Mouse (Mus musculus) testis, adult 2 months (tissue): ENCODE results near the gene Slc12a8. TPM values are rescaled to one million over a fixed set of nuclear protein-coding genes. Genes with fewer than 3 reads are reported as not detected.

Experiments
- H3K27ac ChIP-seq: fragments of 200-500 bp; 2 replicates; pipeline ENCODE4 v1.5.1; 2012; ENCODE audit warnings: low read depth, low read length; ENCODE audit not compliant: control insufficient read depth, insufficient read depth
- H3K27me3 ChIP-seq: fragments of 200-500 bp; 2 replicates; pipeline ENCODE4 v1.6.1; 2012; ENCODE audit warnings: mild to moderate bottlenecking, low read length, moderate library complexity; ENCODE audit not compliant: control insufficient read depth, insufficient read depth
- H3K36me3 ChIP-seq: fragments of 200-500 bp; 2 replicates; pipeline ENCODE4 v1.6.1; 2012; ENCODE audit warnings: mild to moderate bottlenecking, low read length; ENCODE audit not compliant: control insufficient read depth, insufficient read depth
- H3K4me1 ChIP-seq: fragments of 200-500 bp; 2 replicates; pipeline ENCODE4 v1.6.1; 2012; ENCODE audit warnings: low read length; ENCODE audit not compliant: control insufficient read depth, insufficient read depth
- H3K4me3 ChIP-seq: fragments of 200-500 bp; 2 replicates; pipeline ENCODE4 v1.5.1; 2012; ENCODE audit warnings: low read depth, mild to moderate bottlenecking, low read length, moderate library complexity, mixed read lengths; ENCODE audit not compliant: control insufficient read depth
- CTCF ChIP-seq: fragments of 200-500 bp; IDR thresholded peaks from 2 replicates; pipeline ENCODE4 v1.5.1; 2012; ENCODE audit warnings: low read depth, mild to moderate bottlenecking, inconsistent platforms, low read length, moderate library complexity; ENCODE audit not compliant: control insufficient read depth, insufficient read depth, insufficient replicate concordance
- POLR2A ChIP-seq: fragments of 200-500 bp; IDR thresholded peaks from 2 replicates; pipeline ENCODE4 v1.6.1; 2012; ENCODE audit warnings: low read depth, mild to moderate bottlenecking, inconsistent platforms, low read length, moderate library complexity; ENCODE audit not compliant: control insufficient read depth
- polyA plus RNA-seq: library from polyadenylated mRNA; depleted of rRNA; stranded (reverse); fragments of >200 nt; gene quantifications from 2 replicates; pipeline ENCODE4 v1.2.3, GENCODE M21; 2012

Gene Slc12a8
- polyA plus RNA-seq, 1 experiment = 5.7 TPM

- no peak overlapping the region; the same call in 1 of the 2 replicates for H3K4me3 ChIP-seq
- TF ChIP-seq CTCF (no peak), POLR2A (no peak)
- no peaks in the 10 kb centered on the region for H3K36me3 ChIP-seq
These were observed 66.2 kb downstream of the Slc12a8 start for GRCm38 (mm10) chr16:33583333-33583732.

GRCm38 (mm10) chr16:33583881-33584454 is 66.8 kb downstream of the Slc12a8 start:
- TF ChIP-seq CTCF (no peak), POLR2A (no peak)
- H3K27ac ChIP-seq = peak overlapping the region; percentile 69
- H3K36me3 ChIP-seq = no peaks in the 10 kb centered on the region
- peaks cover 22% of the 10 kb centered on the region for H3K4me1 ChIP-seq
- no peaks in the 10 kb centered on the region for H3K27me3 ChIP-seq
- peak overlapping the region; percentile 60 for H3K4me3 ChIP-seq

More at GRCm38 (mm10) chr16:33583333-33583732, 66.2 kb downstream of the Slc12a8 start:
- H3K4me1 ChIP-seq = peaks cover 22% of the 10 kb centered on the region
- peak overlapping the region; percentile 9; the same call in 1 of the 2 replicates for H3K27ac ChIP-seq
- H3K27me3 ChIP-seq = no peaks in the 10 kb centered on the region

GRCm38 (mm10) chr16:33584455-33585082 is 67.4 kb downstream of the Slc12a8 start:
- Histone ChIP-seq H3K27me3 (no peaks in the 10 kb centered on the region), H3K4me1 (peaks cover 22% of the 10 kb centered on the region), H3K27ac (peak overlapping the region; percentile 78), H3K36me3 (no peaks in the 10 kb centered on the region), H3K4me3 (peak overlapping the region; percentile 60)
- no peak for TF ChIP-seq CTCF
- no peak for TF ChIP-seq POLR2A

- H3K27ac ChIP-seq = peak overlapping the region; percentile 78
- H3K27me3 ChIP-seq = no peaks in the 10 kb centered on the region
- H3K36me3 ChIP-seq = no peaks in the 10 kb centered on the region
- TF ChIP-seq CTCF (no peak), POLR2A (no peak)
- no peak overlapping the region for H3K4me3 ChIP-seq
- H3K4me1 ChIP-seq = peaks cover 22% of the 10 kb centered on the region
These were observed 67.9 kb downstream of the Slc12a8 start for GRCm38 (mm10) chr16:33585083-33585460.

- Histone ChIP-seq H3K36me3 (no peaks in the 10 kb centered on the region), H3K27ac (peak overlapping the region; percentile 55), H3K27me3 (no peaks in the 10 kb centered on the region), H3K4me3 (no peak overlapping the region), H3K4me1 (peaks cover 19% of the 10 kb centered on the region)
- TF ChIP-seq CTCF (no peak), POLR2A (no peak)
These were observed 70.4 kb downstream of the Slc12a8 start for GRCm38 (mm10) chr16:33587283-33588127.

- H3K27me3 ChIP-seq = no peaks in the 10 kb centered on the region
- no peaks in the 10 kb centered on the region for H3K36me3 ChIP-seq
- peaks cover 15% of the 10 kb centered on the region for H3K4me1 ChIP-seq
- H3K27ac ChIP-seq = no peak overlapping the region
- TF ChIP-seq POLR2A = no peak
- TF ChIP-seq CTCF = no peak
- H3K4me3 ChIP-seq = no peak overlapping the region
These were observed 71.7 kb downstream of the Slc12a8 start for GRCm38 (mm10) chr16:33588845-33589244.

- Histone ChIP-seq H3K27me3 (no peaks in the 10 kb centered on the region), H3K36me3 (no peaks in the 10 kb centered on the region), H3K27ac (no peak overlapping the region), H3K4me3 (no peak overlapping the region), H3K4me1 (peaks cover 2% of the 10 kb centered on the region; the same call in 1 of the 2 replicates)
- TF ChIP-seq POLR2A = no peak
- no peak for TF ChIP-seq CTCF
These were observed 73.3 kb downstream of the Slc12a8 start for GRCm38 (mm10) chr16:33590438-33590837.
